Mouse (Mus musculus) midbrain, embryonic 14.5 days (tissue): ENCODE data around the gene Ctdspl2. TPM values are rescaled to one million over a fixed set of nuclear protein-coding genes. Genes with fewer than 3 reads are reported as not detected.
"Not testable (repeated sequence)": the region's sequence is repeated elsewhere in the genome, so short reads cannot be mapped to it uniquely, and the experiment has no call there.

Experiments
- ATAC-seq: fragments of 200-750 bp; cut with Nextera tagmentation; 2 replicates; pipeline ENCODE4 v1.8.0; 2017; ENCODE audit warnings: moderate number of reproducible peaks, moderate library complexity; ENCODE audit not compliant: low FRiP score, low TSS enrichment
- DNase-seq: peaks from one replicate; pipeline ENCODE4 v3.0.0-alpha.2; 2015
- H3K27ac ChIP-seq: fragments of 300-500 bp; sonication (generic); replicated peaks from 2 replicates; pipeline ENCODE4 v1.5.1; 2014; ENCODE audit warnings: mild to moderate bottlenecking, low read depth, low read length, moderate library complexity
- H3K27me3 ChIP-seq: fragments of 300-500 bp; sonication (generic); 2 replicates; pipeline ENCODE4 v1.6.1; 2014; ENCODE audit warnings: low read length, control low read depth, mixed read lengths; ENCODE audit not compliant: control insufficient read depth, insufficient read depth
- H3K36me3 ChIP-seq: fragments of 300-500 bp; sonication (generic); 2 replicates; pipeline ENCODE4 v1.6.1; 2014; ENCODE audit warnings: low read length, control low read depth; ENCODE audit not compliant: control insufficient read depth, insufficient read depth
- H3K4me1 ChIP-seq: fragments of 300-500 bp; sonication (generic); 2 replicates; pipeline ENCODE4 v1.6.1; 2014; ENCODE audit warnings: mild to moderate bottlenecking, antibody characterized with exemption, low read length, control low read depth; ENCODE audit not compliant: control insufficient read depth, insufficient read depth
- H3K4me2 ChIP-seq: fragments of 300-500 bp; sonication (generic); 2 replicates; pipeline ENCODE4 v1.6.1; 2014; ENCODE audit warnings: mild to moderate bottlenecking, low read length, moderate library complexity
- H3K4me3 ChIP-seq: fragments of 300-500 bp; sonication (generic); replicated peaks from 2 replicates; pipeline ENCODE4 v1.5.1; 2014; ENCODE audit warnings: low read depth, low read length
- H3K9ac ChIP-seq: fragments of 300-500 bp; sonication (generic); replicated peaks from 2 replicates; pipeline ENCODE4 v1.6.1; 2014; ENCODE audit warnings: mild to moderate bottlenecking, low read length, moderate library complexity
- H3K9me3 ChIP-seq: fragments of 300-500 bp; sonication (generic); 2 replicates; pipeline ENCODE4 v1.6.1; 2016; ENCODE audit warnings: low read length, control low read depth, mixed read lengths; ENCODE audit not compliant: control insufficient read depth
- WGBS: fragments of 180-500 bp; shearing (Covaris S2); extraction: QIAGEN DNeasy Blood & Tissue Kit; methylation state at CpG from one replicate; pipeline ENCODE4 v1.1.7; 2014; 5-methylcytosine and 5-hydroxymethylcytosine counted together
- polyA plus RNA-seq: library from polyadenylated mRNA; unstranded; fragments of >200 nt; fragmentation: Nextera tagmentation; extraction: Ambion mirVana; gene quantifications from 2 replicates; pipeline ENCODE4 v1.2.1, GENCODE M21; 2014

Gene Ctdspl2
- polyA plus RNA-seq, 1 experiment from 2014 or later = 41.1 TPM

GRCm38 (mm10) chr2:121995738-121996137, 39.9 kb downstream of the Ctdspl2 start:
- H3K4me2 ChIP-seq = no peak overlapping the region
- H3K36me3 ChIP-seq = peaks cover 37% of the 10 kb centered on the region
- no peaks in the 10 kb centered on the region for H3K27me3 ChIP-seq
- H3K9me3 ChIP-seq = no peaks in the 10 kb centered on the region
- H3K4me3 ChIP-seq = no peak overlapping the region
- ATAC-seq = no peak
- no peaks in the 10 kb centered on the region for H3K4me1 ChIP-seq
- WGBS = 98% methylated on average over 1 of the region's 1 CpGs
- peak; percentile 37 for DNase-seq
- H3K27ac ChIP-seq = no peak overlapping the region
- no peak overlapping the region for H3K9ac ChIP-seq

GRCm38 (mm10) chr2:122008832-122009231, 53.0 kb downstream of the Ctdspl2 start:
- no peak overlapping the region for H3K27ac ChIP-seq
- 97% methylated on average over 3 of the region's 3 CpGs for WGBS
- H3K4me2 ChIP-seq = no peak overlapping the region
- H3K9me3 ChIP-seq = no peaks in the 10 kb centered on the region
- DNase-seq (no peak), ATAC-seq (no peak)
- H3K27me3 ChIP-seq = no peaks in the 10 kb centered on the region
- H3K36me3 ChIP-seq = peaks cover 24% of the 10 kb centered on the region
- H3K4me1 ChIP-seq = no peaks in the 10 kb centered on the region
- no peak overlapping the region for H3K4me3 ChIP-seq
- H3K9ac ChIP-seq = no peak overlapping the region

GRCm38 (mm10) chr2:122011441-122011840, 55.6 kb downstream of the Ctdspl2 start:
- H3K4me3 ChIP-seq = no peak overlapping the region
- H3K9me3 ChIP-seq = no peaks in the 10 kb centered on the region
- no peaks in the 10 kb centered on the region for H3K27me3 ChIP-seq
- no peak overlapping the region for H3K27ac ChIP-seq
- 88% methylated on average over 7 of the region's 7 CpGs for WGBS
- DNase-seq = no peak
- H3K4me1 ChIP-seq = no peaks in the 10 kb centered on the region
- H3K36me3 ChIP-seq = peaks cover 21% of the 10 kb centered on the region
- ATAC-seq = no peak
- H3K4me2 ChIP-seq = no peak overlapping the region
- H3K9ac ChIP-seq = no peak overlapping the region

- H3K27me3 ChIP-seq = no peaks in the 10 kb centered on the region
- H3K27ac ChIP-seq = no peak overlapping the region
- H3K9ac ChIP-seq = no peak overlapping the region
- H3K36me3 ChIP-seq = 0 out of 2 replicates have a peak, but pooled peaks cover 4% of the 10 kb centered on the region
- no peak overlapping the region for H3K4me3 ChIP-seq
- WGBS = 83% methylated on average over 1 of the region's 1 CpGs
- no peak for DNase-seq
- no peak for ATAC-seq
- no peaks in the 10 kb centered on the region for H3K4me1 ChIP-seq
- no peaks in the 10 kb centered on the region for H3K9me3 ChIP-seq
- no peak overlapping the region for H3K4me2 ChIP-seq
Measured at GRCm38 (mm10) chr2:122018705-122019104, 62.9 kb downstream of the Ctdspl2 start.

GRCm38 (mm10) chr2:122022284-122022683, 66.5 kb downstream of the Ctdspl2 start:
- 87% methylated on average over 2 of the region's 2 CpGs for WGBS
- Histone ChIP-seq H3K4me1 (no peaks in the 10 kb centered on the region), H3K4me3 (no peak overlapping the region), H3K27me3 (no peaks in the 10 kb centered on the region), H3K4me2 (no peak overlapping the region), H3K27ac (no peak overlapping the region), H3K9me3 (no peaks in the 10 kb centered on the region), H3K36me3 (no peaks in the 10 kb centered on the region), H3K9ac (no peak overlapping the region)
- DNase-seq (no peak), ATAC-seq (no peak)

- not testable (repeated sequence) for H3K9me3 ChIP-seq, H3K4me3 ChIP-seq, H3K27me3 ChIP-seq, H3K9ac ChIP-seq, H3K4me1 ChIP-seq, ATAC-seq, H3K4me2 ChIP-seq, H3K27ac ChIP-seq, DNase-seq, H3K36me3 ChIP-seq
- 91% methylated on average over 10 of the region's 10 CpGs for WGBS
Measured at GRCm38 (mm10) chr2:122027091-122027490, 71.3 kb downstream of the Ctdspl2 start.

- Histone ChIP-seq H3K9me3 (no peaks in the 10 kb centered on the region), H3K4me3 (peak within 1 kb of the TSS; percentile 86), H3K4me1 (no peaks in the 10 kb centered on the region; the same call in 1 of the 2 replicates), H3K9ac (peak within 1 kb of the TSS; percentile 76), H3K27me3 (no peaks in the 10 kb centered on the region), H3K36me3 (0 out of 2 replicates have a peak, but pooled peaks cover 3% of the 10 kb centered on the region), H3K27ac (peak within 1 kb of the TSS; percentile 82), H3K4me2 (peak within 1 kb of the TSS; percentile 78)
- DNase-seq (peak; percentile 96), ATAC-seq (peak; percentile 100)
- under 1% methylated on average over 67 of the region's 67 CpGs for whole genome bisulfite sequencing
Measured at GRCm38 (mm10) chr2:122027862-122028755, 72.3 kb downstream of the Ctdspl2 start, which contains the start of gene Eif3j1. Gene Eif3j1 (plus strand): TSS chr2:122028546.

- Histone ChIP-seq H3K9me3 (no peaks in the 10 kb centered on the region), H3K9ac (peak overlapping the region; percentile 76), H3K27ac (peak overlapping the region; percentile 82), H3K4me3 (peak overlapping the region; percentile 86), H3K36me3 (0 out of 2 replicates have a peak, but pooled peaks cover 8% of the 10 kb centered on the region), H3K27me3 (no peaks in the 10 kb centered on the region), H3K4me1 (no peaks in the 10 kb centered on the region; the same call in 1 of the 2 replicates), H3K4me2 (peak overlapping the region; percentile 78)
- DNase-seq = peak; percentile 39
- 1% methylated on average over 71 of the region's 71 CpGs for WGBS
- ATAC-seq = peak; percentile 74
Measured at GRCm38 (mm10) chr2:122028756-122029700, 73.2 kb downstream of the Ctdspl2 start.
